Mouse (Mus musculus): ENCODE results near the gene Tlx2. TPM values are rescaled to one million over a fixed set of nuclear protein-coding genes. Genes with fewer than 3 reads are reported as not detected.

Tlx2 gene
- polyA plus RNA-seq, 1 experiment from 2014 or later, result 30.4 TPM

GRCm38 (mm10) chr6:83068706-83069487, 1.2 kb downstream of the Tlx2 start:
- DNase-seq (ENCODE audit: low spot score) (no peak), ATAC-seq (ENCODE audit: insufficient read depth, low FRiP score, low TSS enrichment) (no peak)
- H3K27me3 ChIP-seq (ENCODE audit: control insufficient read depth, insufficient read depth, low read length), result peaks cover 94% of the 10 kb centered on the region
- H3K9me3 ChIP-seq (ENCODE audit: control insufficient read depth, low read length), result no peaks in the 10 kb centered on the region
- WGBS, result under 1% methylated on average over 53 of the region's 81 CpGs
- H3K4me2 ChIP-seq (ENCODE audit: low read depth), result peak overlapping the region; percentile 24
- peak overlapping the region; percentile 28 for H3K4me3 ChIP-seq (ENCODE audit: low read depth, low read length)
- H3K36me3 ChIP-seq (ENCODE audit: control insufficient read depth, insufficient read depth, low read length), result no peaks in the 10 kb centered on the region
- peak overlapping the region; percentile 26 for H3K9ac ChIP-seq (ENCODE audit: low read length)
- H3K27ac ChIP-seq (ENCODE audit: low read depth, low read length), result no peak overlapping the region; the same call in 1 of the 2 replicates
- peaks cover 7% of the 10 kb centered on the region; the same call in 1 of the 2 replicates for H3K4me1 ChIP-seq (ENCODE audit: control insufficient read depth, insufficient read depth, low read length)

GRCm38 (mm10) chr6:83068221-83068620, 1.9 kb downstream of the Tlx2 start:
- ATAC-seq (ENCODE audit: insufficient read depth, low FRiP score, low TSS enrichment) (no peak), DNase-seq (ENCODE audit: low spot score) (no peak)
- Histone ChIP-seq H3K4me3 (ENCODE audit: low read depth, low read length) (peak overlapping the region; percentile 28; the same call in 1 of the 2 replicates), H3K4me2 (ENCODE audit: low read depth) (peak overlapping the region; percentile 24; the same call in 1 of the 2 replicates), H3K4me1 (ENCODE audit: control insufficient read depth, insufficient read depth, low read length) (peaks cover 7% of the 10 kb centered on the region; the same call in 1 of the 2 replicates), H3K27ac (ENCODE audit: low read depth, low read length) (no peak overlapping the region), H3K36me3 (ENCODE audit: control insufficient read depth, insufficient read depth, low read length) (no peaks in the 10 kb centered on the region), H3K9ac (ENCODE audit: low read length) (no peak overlapping the region), H3K27me3 (ENCODE audit: control insufficient read depth, insufficient read depth, low read length) (peaks cover 95% of the 10 kb centered on the region), H3K9me3 (ENCODE audit: control insufficient read depth, low read length) (no peaks in the 10 kb centered on the region)
- WGBS, result 3% methylated on average over 8 of the region's 8 CpGs

DNA sequence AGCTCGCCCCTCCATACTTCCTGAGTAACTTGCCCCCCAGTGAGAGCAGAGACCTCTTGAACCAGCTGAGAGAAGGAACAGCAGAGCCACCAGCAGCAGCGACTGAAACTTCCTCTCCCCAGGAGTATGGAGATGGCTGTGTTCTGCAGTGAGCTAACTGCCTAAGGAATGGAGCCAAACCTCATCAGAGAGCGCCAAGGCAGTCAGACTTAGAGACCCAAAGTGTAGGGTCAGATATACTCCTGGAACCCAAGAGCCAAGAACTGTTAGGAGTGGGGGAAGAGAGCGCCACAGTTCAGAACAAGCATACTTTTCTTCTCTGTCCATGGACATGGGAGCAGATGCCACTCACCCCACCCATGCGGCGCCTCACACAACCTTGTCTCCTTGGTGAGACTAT, 3.7 kb downstream of the Tlx2 start:
- DNase-seq (ENCODE audit: low spot score), result no peak
- H3K27ac ChIP-seq (ENCODE audit: low read depth, low read length), result no peak overlapping the region
- H3K4me1 ChIP-seq (ENCODE audit: control insufficient read depth, insufficient read depth, low read length), result peaks cover 7% of the 10 kb centered on the region; the same call in 1 of the 2 replicates
- no peak overlapping the region for H3K4me2 ChIP-seq (ENCODE audit: low read depth)
- H3K4me3 ChIP-seq (ENCODE audit: low read depth, low read length), result no peak overlapping the region
- no peak overlapping the region for H3K9ac ChIP-seq (ENCODE audit: low read length)
- H3K9me3 ChIP-seq (ENCODE audit: control insufficient read depth, low read length), result no peaks in the 10 kb centered on the region
- peaks cover 89% of the 10 kb centered on the region for H3K27me3 ChIP-seq (ENCODE audit: control insufficient read depth, insufficient read depth, low read length)
- ATAC-seq (ENCODE audit: insufficient read depth, low FRiP score, low TSS enrichment), result no peak
- 31% methylated on average over 6 of the region's 6 CpGs for WGBS
- H3K36me3 ChIP-seq (ENCODE audit: control insufficient read depth, insufficient read depth, low read length), result no peaks in the 10 kb centered on the region

DNA sequence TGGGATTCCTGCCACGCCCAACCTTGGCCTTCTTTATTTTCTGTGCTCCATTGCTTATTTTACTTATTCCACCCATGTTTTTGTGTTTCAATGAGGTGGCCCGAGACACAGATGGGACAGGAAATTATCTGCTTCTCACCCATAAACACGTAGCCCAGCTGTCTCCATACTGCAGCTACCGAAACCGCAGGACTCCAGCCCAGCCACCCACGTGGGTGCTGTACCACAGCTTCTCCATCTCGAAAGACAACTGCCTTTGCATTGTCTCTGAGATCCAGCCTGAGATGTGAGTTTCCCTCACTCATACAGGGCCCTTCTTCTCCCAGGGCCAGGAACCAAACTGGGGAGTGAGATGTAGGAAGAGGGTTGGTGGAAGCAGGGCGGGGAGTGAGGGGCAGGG, 4.1 kb downstream of the Tlx2 start:
- H3K9ac ChIP-seq (ENCODE audit: low read length), result no peak overlapping the region
- no peak for DNase-seq (ENCODE audit: low spot score)
- 42% methylated on average over 8 of the region's 8 CpGs for WGBS

GRCm38 (mm10) chr6:83058725-83059124, 11.4 kb downstream of the Tlx2 start:
- Histone ChIP-seq H3K27me3 (ENCODE audit: control insufficient read depth, insufficient read depth, low read length) (peaks cover 14% of the 10 kb centered on the region), H3K4me2 (ENCODE audit: low read depth) (no peak overlapping the region), H3K9me3 (ENCODE audit: control insufficient read depth, low read length) (no peaks in the 10 kb centered on the region), H3K4me3 (ENCODE audit: low read depth, low read length) (no peak overlapping the region), H3K4me1 (ENCODE audit: control insufficient read depth, insufficient read depth, low read length) (peaks cover 6% of the 10 kb centered on the region; the same call in 1 of the 2 replicates), H3K9ac (ENCODE audit: low read length) (no peak overlapping the region), H3K27ac (ENCODE audit: low read depth, low read length) (no peak overlapping the region), H3K36me3 (ENCODE audit: control insufficient read depth, insufficient read depth, low read length) (no peaks in the 10 kb centered on the region; the same call in none of the 2 replicates)
- DNase-seq (ENCODE audit: low spot score) (no peak), ATAC-seq (ENCODE audit: insufficient read depth, low FRiP score, low TSS enrichment) (no peak)
- WGBS, result 80% methylated on average over 2 of the region's 2 CpGs

More for the DNA sequence above, 4.1 kb downstream of the Tlx2 start:
- Histone ChIP-seq H3K9me3 (ENCODE audit: control insufficient read depth, low read length) (no peaks in the 10 kb centered on the region), H3K27ac (ENCODE audit: low read depth, low read length) (no peak overlapping the region), H3K36me3 (ENCODE audit: control insufficient read depth, insufficient read depth, low read length) (no peaks in the 10 kb centered on the region), H3K4me2 (ENCODE audit: low read depth) (no peak overlapping the region), H3K4me1 (ENCODE audit: control insufficient read depth, insufficient read depth, low read length) (peaks cover 7% of the 10 kb centered on the region; the same call in 1 of the 2 replicates), H3K27me3 (ENCODE audit: control insufficient read depth, insufficient read depth, low read length) (peaks cover 84% of the 10 kb centered on the region), H3K4me3 (ENCODE audit: low read depth, low read length) (no peak overlapping the region)
- ATAC-seq (ENCODE audit: insufficient read depth, low FRiP score, low TSS enrichment), result no peak

DNA sequence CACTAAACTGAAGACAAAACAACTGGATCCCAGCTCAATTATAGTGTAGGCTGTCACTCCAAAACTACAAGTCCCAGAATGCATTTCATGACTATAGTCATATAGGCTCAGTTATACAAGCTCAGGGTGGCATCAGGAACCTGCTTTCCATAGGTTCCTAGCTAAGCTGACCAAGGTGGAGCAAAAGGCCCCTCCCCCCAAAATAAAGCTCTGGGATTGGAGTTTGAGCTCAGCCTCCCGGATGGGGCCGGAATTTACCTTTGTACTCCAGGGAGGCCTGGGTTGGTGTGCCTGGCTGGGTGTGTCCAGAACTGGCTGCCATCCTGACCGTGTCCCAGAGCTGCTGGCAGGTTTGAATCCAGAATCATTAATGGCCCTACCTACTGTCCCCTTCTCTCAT, 12.3 kb downstream of the Tlx2 start, which contains the start of gene Dqx1:
Gene Dqx1 (plus strand): TSS at position 55 of the 400 bp plus-strand sequence.
- H3K4me3 ChIP-seq (ENCODE audit: low read depth, low read length), result no peak within 1 kb of the TSS
- peaks cover 5% of the 10 kb centered on the region for H3K27me3 ChIP-seq (ENCODE audit: control insufficient read depth, insufficient read depth, low read length)
- no peaks in the 10 kb centered on the region for H3K9me3 ChIP-seq (ENCODE audit: control insufficient read depth, low read length)
- WGBS, result 46% methylated on average over 3 of the region's 3 CpGs
- H3K36me3 ChIP-seq (ENCODE audit: control insufficient read depth, insufficient read depth, low read length), result no peaks in the 10 kb centered on the region; the same call in none of the 2 replicates
- DNase-seq (ENCODE audit: low spot score) (no peak), ATAC-seq (ENCODE audit: insufficient read depth, low FRiP score, low TSS enrichment) (no peak)
- H3K4me1 ChIP-seq (ENCODE audit: control insufficient read depth, insufficient read depth, low read length), result peaks cover 11% of the 10 kb centered on the region
- no peak within 1 kb of the TSS for H3K27ac ChIP-seq (ENCODE audit: low read depth, low read length)
- no peak within 1 kb of the TSS for H3K4me2 ChIP-seq (ENCODE audit: low read depth)
- no peak within 1 kb of the TSS for H3K9ac ChIP-seq (ENCODE audit: low read length)

DNA sequence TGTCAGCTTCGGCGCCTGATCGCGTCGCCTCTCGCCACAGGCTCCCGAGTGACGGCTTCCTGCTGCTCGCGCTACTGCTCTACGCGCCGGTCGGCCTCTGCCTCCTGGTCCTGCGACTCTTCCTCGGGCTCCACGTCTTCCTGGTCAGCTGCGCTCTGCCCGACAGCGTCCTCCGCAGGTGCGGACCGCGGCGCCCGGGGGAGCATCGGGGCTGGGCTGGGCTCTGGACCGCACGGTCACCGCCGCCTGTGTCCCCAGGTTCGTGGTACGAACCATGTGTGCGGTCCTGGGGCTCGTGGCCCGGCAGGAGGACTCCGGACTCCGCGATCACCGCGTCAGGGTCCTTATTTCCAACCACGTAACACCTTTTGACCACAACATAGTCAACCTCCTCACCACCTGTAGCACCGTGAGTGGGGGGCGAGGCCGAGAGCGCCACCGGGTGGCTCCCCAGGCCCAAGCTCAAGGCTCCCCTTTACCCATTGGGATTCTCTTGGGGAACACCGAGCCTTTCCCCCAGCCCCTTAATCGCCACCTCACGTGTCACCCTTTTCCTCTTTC, 15.1 kb downstream of the Tlx2 start, which contains the start of gene Htra2:
Gene Htra2 (minus strand): TSS at position 403 of the 561 bp plus-strand sequence.
- Histone ChIP-seq H3K9me3 (ENCODE audit: control insufficient read depth, low read length) (no peaks in the 10 kb centered on the region), H3K9ac (ENCODE audit: low read length) (peak within 1 kb of the TSS; percentile 92), H3K27me3 (ENCODE audit: control insufficient read depth, insufficient read depth, low read length) (no peaks in the 10 kb centered on the region), H3K4me1 (ENCODE audit: control insufficient read depth, insufficient read depth, low read length) (peaks cover 15% of the 10 kb centered on the region), H3K27ac (ENCODE audit: low read depth, low read length) (peak within 1 kb of the TSS; percentile 65), H3K4me2 (ENCODE audit: low read depth) (peak within 1 kb of the TSS; percentile 87), H3K4me3 (ENCODE audit: low read depth, low read length) (peak within 1 kb of the TSS; percentile 96), H3K36me3 (ENCODE audit: control insufficient read depth, insufficient read depth, low read length) (peaks cover 3% of the 10 kb centered on the region)
- DNase-seq (ENCODE audit: low spot score), result no peak
- under 1% methylated on average over 50 of the region's 50 CpGs for WGBS
- peak; percentile 51 for ATAC-seq (ENCODE audit: insufficient read depth, low FRiP score, low TSS enrichment)

DNA sequence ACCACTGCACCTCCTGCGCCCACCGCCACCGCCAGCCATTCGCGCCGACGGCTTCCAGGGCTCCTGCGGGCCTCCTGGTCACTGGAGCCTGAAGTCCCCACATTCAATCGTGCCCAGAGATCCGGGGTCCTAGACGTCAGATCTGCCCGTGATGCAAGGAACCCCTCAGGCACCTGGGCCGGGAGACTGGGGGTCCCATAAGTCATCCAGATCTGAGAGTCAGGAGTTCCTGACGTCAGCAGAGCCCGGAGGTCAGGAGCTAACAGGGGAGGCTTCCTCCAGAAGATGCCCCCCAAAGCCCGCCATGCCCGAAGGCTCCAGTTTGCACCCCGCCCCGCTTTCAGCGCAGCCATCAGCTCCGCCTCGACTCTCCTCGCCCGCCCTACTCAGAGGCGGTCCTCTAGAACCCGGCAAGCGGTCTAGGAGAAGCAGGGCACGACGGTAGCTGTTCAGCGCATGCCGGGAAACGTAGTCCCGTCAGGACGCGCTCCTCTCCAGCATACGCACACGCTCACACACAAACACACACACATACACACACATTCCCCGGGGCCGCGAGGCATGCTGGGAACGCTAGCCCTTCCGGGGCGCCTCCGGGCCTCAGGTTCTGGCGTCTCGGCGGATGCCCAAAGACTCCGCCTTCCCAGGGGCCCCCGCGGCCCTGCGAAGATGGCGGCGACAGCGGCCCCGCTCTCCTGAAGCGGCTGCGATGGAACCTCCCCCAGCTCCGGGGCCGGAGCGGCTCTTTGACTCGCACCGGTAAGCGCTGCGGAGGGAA, 15.8 kb downstream of the Tlx2 start, which contains the start of gene Aup1:
Gene Aup1 (plus strand): TSS at position 448 of the 778 bp plus-strand sequence.
- ATAC-seq (ENCODE audit: insufficient read depth, low FRiP score, low TSS enrichment), result peak; percentile 96
- peaks cover 3% of the 10 kb centered on the region for H3K36me3 ChIP-seq (ENCODE audit: control insufficient read depth, insufficient read depth, low read length)
- under 1% methylated on average over 64 of the region's 64 CpGs for WGBS

More for the DNA sequence above, 15.8 kb downstream of the Tlx2 start, which contains the start of gene Aup1:
- Histone ChIP-seq H3K4me1 (ENCODE audit: control insufficient read depth, insufficient read depth, low read length) (peaks cover 15% of the 10 kb centered on the region), H3K4me3 (ENCODE audit: low read depth, low read length) (peak within 1 kb of the TSS; percentile 96), H3K27me3 (ENCODE audit: control insufficient read depth, insufficient read depth, low read length) (no peaks in the 10 kb centered on the region), H3K4me2 (ENCODE audit: low read depth) (peak within 1 kb of the TSS; percentile 87), H3K27ac (ENCODE audit: low read depth, low read length) (peak within 1 kb of the TSS; percentile 65), H3K9ac (ENCODE audit: low read length) (peak within 1 kb of the TSS; percentile 92), H3K9me3 (ENCODE audit: control insufficient read depth, low read length) (no peaks in the 10 kb centered on the region)
- DNase-seq (ENCODE audit: low spot score), result peak; percentile 98

All from neural tube, embryonic 11.5 days (tissue).